Mouse (Mus musculus) bone marrow, adult 2 months (tissue): ENCODE results near the gene Rptn.

ENCODE experiments used
- CTCF ChIP-seq: fragments of 200-500 bp; IDR thresholded peaks from 2 replicates; pipeline ENCODE4 v1.5.1; 2011; ENCODE audit warnings: low read length, control low read depth; ENCODE audit not compliant: control insufficient read depth, insufficient read depth
- POLR2A ChIP-seq: fragments of 200-500 bp; IDR thresholded peaks from 2 replicates; pipeline ENCODE4 v1.6.1; 2011; ENCODE audit warnings: low read depth, mild to moderate bottlenecking, control low read depth, low read length, borderline replicate concordance; ENCODE audit not compliant: control insufficient read depth

DNA sequence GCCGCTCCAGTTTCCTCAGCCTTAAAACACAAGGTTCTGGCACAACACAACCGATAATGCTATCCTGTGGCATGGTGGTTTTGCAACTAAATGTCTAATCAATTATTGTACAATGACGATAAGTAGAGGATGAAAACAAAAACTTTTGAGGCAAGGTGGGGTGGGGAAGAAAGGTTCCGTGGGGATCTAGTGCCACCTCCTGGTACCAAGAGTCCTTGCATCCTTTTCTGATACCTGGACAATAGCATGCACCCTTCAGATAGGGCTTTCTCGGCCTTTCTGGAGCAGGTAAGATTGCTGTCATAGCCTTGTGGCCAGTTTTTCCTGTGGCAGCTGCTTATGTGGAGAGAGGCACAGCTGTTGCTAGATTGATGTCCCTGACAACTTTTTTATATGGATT is 13.5 kb downstream of the Rptn start:
- TF ChIP-seq CTCF: 0 out of 2 replicates have a peak, but pooled peaks have one; percentile 20
- TF ChIP-seq POLR2A: no peak
